Mouse (Mus musculus) inflammation-experienced regulatory T-cells, adult 6 months (primary cell): ENCODE measurements around the gene H2-M10.6. TPM values are rescaled to one million over a fixed set of nuclear protein-coding genes. Genes with fewer than 3 reads are reported as not detected.
A peak's percentile ranks its signal among the peaks of the same experiment; 100 is the strongest.

ENCODE experiments used
- ATAC-seq: one replicate; pipeline ENCODE4 v1.8.0; 2017
- polyA plus RNA-seq, 3 experiments: library from polyadenylated mRNA; unstranded; fragments of 100-300 nt; shearing (Covaris generic); gene quantifications; one replicate each; pipeline ENCODE4 v1.2.1; 2017

H2-M10.6 gene
- polyA plus RNA-seq, 3 experiments from 2014 or later, result not detected

- no peak for ATAC-seq
Observed at GRCm38 (mm10) chr17:36843696-36844095, 31.7 kb downstream of the H2-M10.6 start.

- peak; percentile 48 for ATAC-seq
Observed at GRCm38 (mm10) chr17:36844286-36844719, 32.3 kb downstream of the H2-M10.6 start.

GRCm38 (mm10) chr17:36844725-36845124, 32.8 kb downstream of the H2-M10.6 start:
- ATAC-seq, result no peak

GRCm38 (mm10) chr17:36848911-36849310, 36.9 kb downstream of the H2-M10.6 start:
- ATAC-seq, result no peak

DNA sequence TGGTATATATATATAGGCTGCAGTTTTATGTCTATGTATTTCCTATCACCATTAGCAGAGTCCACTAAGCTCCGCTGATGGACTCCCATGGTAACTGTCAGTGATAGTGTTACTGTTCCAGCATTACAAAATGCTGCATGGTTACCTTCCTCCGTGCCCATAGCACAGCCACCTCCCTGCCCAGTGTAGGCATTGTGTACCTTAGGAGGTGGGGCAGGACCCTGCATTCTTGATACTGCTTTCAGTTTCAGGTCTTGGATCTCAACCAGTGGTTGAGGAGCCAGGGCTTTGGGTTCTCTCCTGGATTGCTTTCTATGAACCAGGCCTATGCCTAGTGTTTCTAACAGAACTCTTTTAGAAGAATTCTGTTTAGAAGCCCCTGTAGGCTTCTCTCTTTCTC, 38.0 kb downstream of the H2-M10.6 start:
- ATAC-seq, result no peak

- no peak for ATAC-seq
Observed at GRCm38 (mm10) chr17:36851200-36851599, 39.2 kb downstream of the H2-M10.6 start.

DNA sequence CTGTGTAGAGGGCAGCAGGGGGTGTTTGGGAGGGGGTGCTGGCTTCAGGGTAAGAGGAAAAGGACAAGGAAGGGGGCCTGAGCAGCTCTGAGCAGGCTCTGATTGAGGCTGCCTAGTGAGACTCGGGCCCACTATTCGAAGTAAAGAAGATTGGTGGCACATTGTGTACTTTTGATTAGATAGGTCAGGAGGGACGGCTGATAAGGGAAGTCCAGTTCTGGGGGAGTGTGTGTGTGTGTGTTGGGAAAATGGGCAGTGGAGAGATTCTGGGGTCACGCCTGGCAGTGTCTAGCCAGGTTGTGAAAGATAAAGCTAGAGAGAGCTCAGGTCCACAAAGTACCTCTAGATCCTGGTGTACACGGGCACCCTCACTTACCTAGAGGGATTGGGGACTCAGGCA, 39.7 kb downstream of the H2-M10.6 start:
- ATAC-seq, result no peak

DNA sequence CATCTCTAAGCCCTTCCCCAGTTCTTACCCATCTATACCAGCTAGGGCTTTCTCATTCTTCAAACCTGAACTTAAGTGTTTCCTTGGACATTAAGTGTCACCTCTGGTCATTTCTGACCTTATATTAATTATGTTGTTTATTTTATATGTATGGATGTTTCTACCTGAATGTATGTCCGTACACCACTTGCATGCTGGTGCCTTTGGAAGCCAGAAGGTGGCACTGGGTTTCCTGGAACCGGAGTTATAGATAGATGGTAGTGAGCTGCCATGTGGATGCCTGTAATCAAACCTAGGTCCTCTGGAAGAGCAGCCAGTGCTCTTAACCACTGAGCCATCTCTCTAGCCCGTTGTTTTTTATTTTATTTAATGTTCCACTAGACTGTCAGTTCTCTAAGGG, 43.5 kb downstream of the H2-M10.6 start:
- no peak for ATAC-seq

GRCm38 (mm10) chr17:36856236-36856635, 44.3 kb downstream of the H2-M10.6 start:
- ATAC-seq, result no peak

DNA sequence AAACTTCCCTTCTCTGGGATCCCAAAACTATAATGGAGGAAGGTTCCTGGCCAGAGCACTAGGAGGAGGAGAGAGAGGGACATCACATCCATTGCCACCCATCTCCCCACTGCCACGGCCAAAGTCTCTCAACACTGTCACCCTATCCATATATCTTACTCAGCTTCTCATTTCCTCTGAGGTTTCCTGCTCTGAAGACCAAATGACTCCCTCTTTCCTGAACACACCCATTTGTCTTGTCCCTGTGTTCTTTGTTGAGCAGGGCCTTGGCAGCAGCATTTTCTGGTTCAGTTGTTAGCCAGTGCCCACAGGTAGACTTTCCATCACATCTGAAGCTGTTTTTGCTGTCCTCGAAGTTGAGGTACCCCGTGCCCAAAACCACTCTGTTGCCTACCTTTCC, 46.2 kb downstream of the H2-M10.6 start:
- no peak for ATAC-seq

- no peak for ATAC-seq
Observed at GRCm38 (mm10) chr17:36861680-36862079, 49.7 kb downstream of the H2-M10.6 start.

Other genes with a start within 250 kb of the H2-M10.6 start
- gene H2-M9, start 169.5 kb upstream of the H2-M10.6 start, polyA plus RNA-seq, result not detected
- gene H2-M1, start 140.0 kb upstream of the H2-M10.6 start, polyA plus RNA-seq, result not detected
- not detected for gene H2-M10.5, start 39.3 kb upstream of the H2-M10.6 start, polyA plus RNA-seq
- 10 to 100 TPM; 59.1 to 61.1 (median 60.5) TPM for gene Trim26, start 25.0 kb downstream of the H2-M10.6 start, polyA plus RNA-seq
- gene Trim15, start 55.0 kb downstream of the H2-M10.6 start, polyA plus RNA-seq, result under 1 TPM; 0.32 to 0.47 (median 0.33) TPM
- gene Trim10, start 57.4 kb downstream of the H2-M10.6 start, polyA plus RNA-seq, result not detected
- gene Trim40, start 78.0 kb downstream of the H2-M10.6 start, polyA plus RNA-seq, result not detected
- gene Trim31, start 85.9 kb downstream of the H2-M10.6 start, polyA plus RNA-seq, result not detected
- gene Rnf39, start 130.7 kb downstream of the H2-M10.6 start, polyA plus RNA-seq, result not detected
- 100 to 1,000 TPM; 206 to 226 (median 211) TPM for gene Ppp1r11, start 139.6 kb downstream of the H2-M10.6 start, polyA plus RNA-seq
- gene Znrd1, start 146.4 kb downstream of the H2-M10.6 start, polyA plus RNA-seq, result 10 to 100 TPM; 71.2 to 90.2 (median 83.7) TPM
- gene Znrd1as, start 146.4 kb downstream of the H2-M10.6 start, polyA plus RNA-seq, result 1 to 10 TPM; 2.7 to 8.0 (median 8.0) TPM
- gene 2410137M14Rik, start 169.1 kb downstream of the H2-M10.6 start, polyA plus RNA-seq, result not detected
- under 1 TPM in 2 of 3 experiments, not detected in 1; 0.16 to 0.39 TPM for gene H2-M5, start 177.4 kb downstream of the H2-M10.6 start, polyA plus RNA-seq
- not detected for gene Zfp57, start 189.0 kb downstream of the H2-M10.6 start, polyA plus RNA-seq
- not detected for gene Mog, start 211.2 kb downstream of the H2-M10.6 start, polyA plus RNA-seq
- gene Gabbr1, start 233.8 kb downstream of the H2-M10.6 start, polyA plus RNA-seq, result 1 to 10 TPM; 4.1 to 8.0 (median 7.4) TPM